Mouse (Mus musculus) embryonic facial prominence, embryonic 13.5 days (tissue): Measurements from ENCODE around the gene Msh5. TPM values are rescaled to one million over a fixed set of nuclear protein-coding genes. Genes with fewer than 3 reads are reported as not detected.

Experiments
- ATAC-seq: fragments of 200-750 bp; cut with Nextera tagmentation; 2 replicates; pipeline ENCODE4 v1.8.0; 2017; ENCODE audit warnings: low read depth; ENCODE audit not compliant: insufficient number of reproducible peaks, insufficient read depth, low FRiP score, low TSS enrichment
- H3K27ac ChIP-seq: fragments of 300-500 bp; sonication (generic); 2 replicates; pipeline ENCODE4 v1.5.1; 2015; ENCODE audit warnings: moderate library complexity, mild to moderate bottlenecking, inconsistent platforms
- H3K27me3 ChIP-seq: fragments of 300-500 bp; sonication (generic); 2 replicates; pipeline ENCODE4 v1.6.1; 2015; ENCODE audit warnings: mild to moderate bottlenecking, inconsistent platforms
- H3K36me3 ChIP-seq: fragments of 300-500 bp; sonication (generic); 2 replicates; pipeline ENCODE4 v1.6.1; 2015; ENCODE audit warnings: mild to moderate bottlenecking, inconsistent platforms
- H3K4me1 ChIP-seq: fragments of 300-500 bp; sonication (generic); 2 replicates; pipeline ENCODE4 v1.6.1; 2015; ENCODE audit warnings: inconsistent platforms
- H3K4me2 ChIP-seq: fragments of 300-500 bp; sonication (generic); 2 replicates; pipeline ENCODE4 v1.6.1; 2015; ENCODE audit warnings: moderate library complexity, mild to moderate bottlenecking, inconsistent platforms
- H3K4me3 ChIP-seq: fragments of 300-500 bp; sonication (generic); 2 replicates; pipeline ENCODE4 v1.5.1; 2015; ENCODE audit warnings: mild to moderate bottlenecking, inconsistent platforms
- H3K9ac ChIP-seq: fragments of 300-500 bp; sonication (generic); 2 replicates; pipeline ENCODE4 v1.6.1; 2015; ENCODE audit warnings: mild to moderate bottlenecking, inconsistent platforms
- H3K9me3 ChIP-seq: fragments of 300-500 bp; sonication (generic); 2 replicates; pipeline ENCODE4 v1.6.1; 2016; ENCODE audit warnings: inconsistent platforms
- WGBS: fragments of 180-500 bp; shearing (Covaris S2); methylation state at CpG from one replicate; pipeline ENCODE4 v1.1.7; 2015; ENCODE audit warnings: mixed read lengths; 5-methylcytosine and 5-hydroxymethylcytosine counted together
- polyA plus RNA-seq: library from polyadenylated mRNA; unstranded; fragments of >200 nt; fragmentation: Nextera tagmentation; extraction: Ambion mirVana; gene quantifications from 2 replicates; pipeline ENCODE4 v1.2.1, GENCODE M21; 2015

Gene Msh5
- polyA plus RNA-seq, 1 experiment from 2014 or later = 3.5 TPM

GRCm38 (mm10) chr17:35064951-35065947, 18.7 kb upstream of the Msh5 start, which contains the start of gene Ly6g6c:
Ly6g6c (plus strand) TSS chr17:35065388.
- peaks cover 29% of the 10 kb centered on the region for H3K4me1 ChIP-seq
- H3K27ac ChIP-seq = peak within 1 kb of the TSS; percentile 60; the same call in 1 of the 2 replicates
- H3K9me3 ChIP-seq = no peaks in the 10 kb centered on the region
- 2% methylated on average over 48 of the region's 48 CpGs for WGBS
- peak within 1 kb of the TSS; percentile 58 for H3K9ac ChIP-seq
- H3K36me3 ChIP-seq = peaks cover 32% of the 10 kb centered on the region
- H3K4me2 ChIP-seq = peak within 1 kb of the TSS; percentile 66
- peaks cover 56% of the 10 kb centered on the region for H3K27me3 ChIP-seq
- peak within 1 kb of the TSS; percentile 41 for H3K4me3 ChIP-seq
- peak; percentile 23; the same call in 1 of the 2 replicates for ATAC-seq

- Histone ChIP-seq H3K27me3 (peaks cover 56% of the 10 kb centered on the region), H3K36me3 (peaks cover 32% of the 10 kb centered on the region), H3K9ac (peak overlapping the region; percentile 58; the same call in 1 of the 2 replicates), H3K4me2 (peak overlapping the region; percentile 66), H3K4me1 (peaks cover 34% of the 10 kb centered on the region), H3K9me3 (no peaks in the 10 kb centered on the region), H3K27ac (peak overlapping the region; percentile 45; the same call in 1 of the 2 replicates), H3K4me3 (peak overlapping the region; percentile 41)
- WGBS = 27% methylated on average over 10 of the region's 10 CpGs
- no peak for ATAC-seq
These were observed 17.9 kb upstream of the Msh5 start for GRCm38 (mm10) chr17:35064378-35064877.

DNA sequence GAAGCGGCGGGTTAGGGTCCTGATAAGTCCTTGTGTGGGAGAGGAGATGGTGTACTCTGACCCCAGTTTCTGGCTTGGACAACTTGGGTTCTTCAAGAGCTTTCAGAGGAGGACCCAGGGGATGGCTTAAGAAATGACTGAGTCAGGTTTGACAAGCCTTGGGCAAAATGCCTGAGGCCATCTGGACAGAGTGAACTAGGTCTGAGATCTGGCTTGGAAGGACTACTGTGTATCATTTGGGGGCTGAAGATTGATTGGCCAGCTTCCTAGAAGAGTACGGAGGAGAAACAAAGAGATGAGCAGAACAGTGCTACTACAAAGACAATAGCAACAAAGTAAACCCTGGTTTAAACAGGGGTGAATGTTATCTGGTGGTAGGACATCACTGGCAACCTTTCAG, 16.9 kb upstream of the Msh5 start:
- Histone ChIP-seq H3K27ac (no peak overlapping the region), H3K4me2 (no peak overlapping the region), H3K9me3 (no peaks in the 10 kb centered on the region), H3K4me1 (peaks cover 37% of the 10 kb centered on the region), H3K4me3 (no peak overlapping the region), H3K27me3 (peaks cover 51% of the 10 kb centered on the region), H3K36me3 (peaks cover 34% of the 10 kb centered on the region), H3K9ac (no peak overlapping the region)
- WGBS = 98% methylated on average over 3 of the region's 3 CpGs
- no peak for ATAC-seq

DNA sequence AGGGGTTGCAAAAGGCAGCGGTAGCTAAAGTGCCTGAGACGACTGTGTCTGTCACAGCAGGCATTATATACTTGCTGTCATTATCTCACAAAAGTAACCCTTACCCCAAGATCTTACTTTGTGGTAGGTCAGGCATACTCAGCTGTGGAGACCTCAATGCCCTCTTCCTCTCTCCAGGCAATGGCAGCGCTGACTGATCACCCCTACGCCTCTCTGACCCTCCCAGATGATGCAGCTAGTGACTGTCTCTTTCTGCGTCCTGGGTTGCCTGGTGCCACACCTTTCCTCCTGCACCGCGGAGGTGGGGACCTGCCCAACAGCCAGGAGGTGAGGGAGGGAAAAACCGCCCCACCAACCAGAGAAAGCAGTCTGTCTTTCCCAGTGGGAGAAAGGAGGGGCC, 14.8 kb upstream of the Msh5 start:
- Histone ChIP-seq H3K36me3 (peaks cover 54% of the 10 kb centered on the region), H3K4me1 (peaks cover 37% of the 10 kb centered on the region), H3K27ac (no peak overlapping the region), H3K9ac (no peak overlapping the region), H3K27me3 (peaks cover 31% of the 10 kb centered on the region), H3K4me2 (peak overlapping the region; percentile 96), H3K4me3 (peak overlapping the region; percentile 76), H3K9me3 (no peaks in the 10 kb centered on the region)
- no peak for ATAC-seq
- WGBS = 83% methylated on average over 8 of the region's 8 CpGs

DNA sequence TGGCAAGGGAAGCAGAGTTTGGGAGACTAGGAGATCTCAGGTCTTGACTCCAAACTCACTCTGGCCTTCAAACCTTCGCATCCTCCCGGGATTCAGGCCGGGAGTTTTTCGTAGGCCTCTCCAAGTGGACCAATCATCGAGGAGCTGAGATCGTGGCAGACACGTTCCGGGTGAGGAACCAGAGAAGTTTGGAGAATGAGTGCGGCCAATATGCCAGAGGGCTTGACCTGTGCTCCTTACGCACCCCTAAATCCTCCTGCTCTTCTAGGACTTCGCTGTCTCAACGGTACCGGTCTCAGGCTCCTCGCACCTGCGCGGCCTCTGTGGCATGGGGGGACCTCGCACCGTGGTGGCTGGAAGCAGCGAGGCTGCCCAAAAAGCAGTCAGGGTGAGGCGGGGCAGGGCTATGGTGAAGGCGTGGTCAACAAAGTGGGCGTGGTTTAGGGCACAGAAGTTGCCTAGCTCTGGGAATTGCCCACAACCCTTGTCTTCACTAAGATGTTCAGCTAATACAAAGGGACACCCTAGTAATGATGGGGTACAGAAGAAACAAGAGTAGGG, 14.3 kb upstream of the Msh5 start:
- H3K4me1 ChIP-seq = peaks cover 37% of the 10 kb centered on the region

DNA sequence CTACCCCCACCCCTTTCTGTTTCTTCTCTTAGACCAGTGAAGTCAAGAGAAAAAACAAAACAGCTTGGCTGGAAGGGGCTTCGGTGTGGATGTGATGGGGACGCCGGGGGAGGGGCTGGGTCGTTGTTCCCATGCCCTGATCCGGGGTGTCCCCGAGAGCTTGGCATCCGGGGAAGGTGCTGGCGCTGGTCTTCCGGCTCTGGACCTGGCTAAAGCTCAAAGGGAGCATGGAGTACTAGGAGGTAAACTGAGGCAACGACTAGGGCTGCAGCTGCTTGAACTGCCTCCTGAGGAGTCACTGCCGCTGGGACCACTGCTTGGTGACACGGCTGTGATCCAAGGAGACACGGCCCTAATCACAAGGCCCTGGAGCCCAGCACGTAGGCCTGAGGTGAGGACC, 13.5 kb upstream of the Msh5 start:
- Histone ChIP-seq H3K27me3 (peaks cover 18% of the 10 kb centered on the region), H3K4me2 (peak overlapping the region; percentile 96), H3K36me3 (peaks cover 67% of the 10 kb centered on the region), H3K9me3 (no peaks in the 10 kb centered on the region), H3K4me3 (peak overlapping the region; percentile 76), H3K9ac (peak overlapping the region; percentile 83), H3K27ac (peak overlapping the region; percentile 44; the same call in 1 of the 2 replicates), H3K4me1 (peaks cover 31% of the 10 kb centered on the region)
- no peak for ATAC-seq
- 24% methylated on average over 14 of the region's 14 CpGs for WGBS

More for the DNA sequence above, 14.3 kb upstream of the Msh5 start:
- Histone ChIP-seq H3K27me3 (peaks cover 26% of the 10 kb centered on the region), H3K27ac (no peak overlapping the region; the same call in 1 of the 2 replicates), H3K9ac (peak overlapping the region; percentile 83), H3K4me3 (peak overlapping the region; percentile 76), H3K9me3 (no peaks in the 10 kb centered on the region), H3K36me3 (peaks cover 59% of the 10 kb centered on the region), H3K4me2 (peak overlapping the region; percentile 96)
- ATAC-seq = no peak
- WGBS = 57% methylated on average over 22 of the region's 22 CpGs

- WGBS = under 1% methylated on average over 57 of the region's 57 CpGs
- Histone ChIP-seq H3K27me3 (peaks cover 10% of the 10 kb centered on the region; the same call in 1 of the 2 replicates), H3K36me3 (peaks cover 73% of the 10 kb centered on the region)
These were observed 12.7 kb upstream of the Msh5 start, which contains the start of gene Ddah2 for GRCm38 (mm10) chr17:35058911-35059892. Ddah2 (plus strand) TSS chr17:35059035.

DNA sequence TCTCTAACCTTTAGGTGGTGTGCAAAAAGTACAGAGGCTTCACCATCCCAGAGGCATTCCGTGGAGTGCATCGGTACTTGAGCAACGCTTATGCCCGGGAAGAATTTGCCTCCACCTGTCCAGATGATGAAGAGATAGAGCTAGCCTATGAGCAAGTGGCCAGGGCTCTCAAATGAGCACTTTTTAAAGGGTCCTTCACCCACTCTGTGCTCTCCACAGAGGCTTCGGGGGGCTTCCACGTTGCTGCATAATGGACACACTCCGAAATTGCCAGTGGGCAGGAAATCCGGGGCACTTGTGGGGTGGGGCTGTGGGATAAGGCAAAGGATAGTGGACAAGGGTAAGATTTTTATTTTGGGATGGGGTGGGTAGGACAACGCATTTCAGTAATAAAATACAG, 11.8 kb upstream of the Msh5 start:
- Histone ChIP-seq H3K4me2 (peak overlapping the region; percentile 96), H3K36me3 (peaks cover 80% of the 10 kb centered on the region)

More at GRCm38 (mm10) chr17:35058911-35059892, 12.7 kb upstream of the Msh5 start, which contains the start of gene Ddah2:
- Histone ChIP-seq H3K9me3 (no peaks in the 10 kb centered on the region), H3K27ac (peak within 1 kb of the TSS; percentile 92), H3K9ac (peak within 1 kb of the TSS; percentile 83), H3K4me2 (peak within 1 kb of the TSS; percentile 96), H3K4me3 (peak within 1 kb of the TSS; percentile 76), H3K4me1 (peaks cover 22% of the 10 kb centered on the region)
- ATAC-seq = peak; percentile 86

GRCm38 (mm10) chr17:35057090-35057489, 10.5 kb upstream of the Msh5 start:
- Histone ChIP-seq H3K9me3 (no peaks in the 10 kb centered on the region), H3K27ac (no peak overlapping the region), H3K4me1 (peaks cover 29% of the 10 kb centered on the region), H3K27me3 (no peaks in the 10 kb centered on the region), H3K9ac (no peak overlapping the region), H3K4me3 (no peak overlapping the region), H3K4me2 (no peak overlapping the region), H3K36me3 (peaks cover 79% of the 10 kb centered on the region)
- no peak for ATAC-seq
- 81% methylated on average over 3 of the region's 3 CpGs for WGBS

More for the DNA sequence above, 11.8 kb upstream of the Msh5 start:
- Histone ChIP-seq H3K9ac (peak overlapping the region; percentile 83; the same call in 1 of the 2 replicates), H3K9me3 (no peaks in the 10 kb centered on the region), H3K27ac (peak overlapping the region; percentile 92), H3K4me3 (peak overlapping the region; percentile 76; the same call in 1 of the 2 replicates), H3K27me3 (peaks cover under 1% of the 10 kb centered on the region; the same call in 1 of the 2 replicates), H3K4me1 (peaks cover 20% of the 10 kb centered on the region)
- WGBS = 59% methylated on average over 9 of the region's 9 CpGs
- ATAC-seq = no peak

GRCm38 (mm10) chr17:35055691-35056495, 9.3 kb upstream of the Msh5 start:
- ATAC-seq = no peak
- WGBS = 92% methylated on average over 7 of the region's 7 CpGs

More at GRCm38 (mm10) chr17:35055691-35056495, 9.3 kb upstream of the Msh5 start:
- Histone ChIP-seq H3K36me3 (peaks cover 68% of the 10 kb centered on the region), H3K4me1 (peaks cover 30% of the 10 kb centered on the region), H3K4me2 (no peak overlapping the region), H3K9me3 (no peaks in the 10 kb centered on the region), H3K27ac (no peak overlapping the region), H3K9ac (no peak overlapping the region), H3K27me3 (no peaks in the 10 kb centered on the region), H3K4me3 (no peak overlapping the region)
